Mouse (Mus musculus) erythroid progenitor cell, adult 5-6 weeks (primary cell): ENCODE measurements around the gene 6430550D23Rik. TPM values are rescaled to one million over a fixed set of nuclear protein-coding genes. Genes with fewer than 3 reads are reported as not detected.

Source experiments
- total RNA-seq, 2 experiments: library from RNA; stranded (forward) in 1 of 2; stranded (reverse) in 1 of 2; fragments of 150-400 nt in 1 of 2; fragments of 186-747, 209-891 nt in 1 of 2; gene quantifications; 2 replicates each; pipeline versions ENCODE4 v1.2.3 to v1.2.4; 2015 to 2017; ENCODE audit warnings: low replicate concordance in 2 of 2

Gene 6430550D23Rik
- total RNA-seq, 2 experiments from 2014 or later: not detected

Other genes starting within 250 kb of the 6430550D23Rik start
- gene Mmp24, start 232.6 kb downstream of the 6430550D23Rik start, total RNA-seq (2015; ENCODE audit: low replicate concordance): not detected in 2 replicates
- not detected in 2 replicates for gene Mmp24, start 232.6 kb downstream of the 6430550D23Rik start, total RNA-seq (2017; ENCODE audit: low replicate concordance)
- gene BC029722, start 188.6 kb downstream of the 6430550D23Rik start, total RNA-seq (2015; ENCODE audit: low replicate concordance): not detected in 2 replicates
- gene BC029722, start 188.6 kb downstream of the 6430550D23Rik start, total RNA-seq (2017; ENCODE audit: low replicate concordance): 0.77 and 1.6 TPM in 2 replicates
- gene Eif6, start 181.1 kb downstream of the 6430550D23Rik start, total RNA-seq (2015; ENCODE audit: low replicate concordance): 68.1 and 91.0 TPM in 2 replicates
- 11.6 and 28.1 TPM in 2 replicates for gene Eif6, start 181.1 kb downstream of the 6430550D23Rik start, total RNA-seq (2017; ENCODE audit: low replicate concordance)
- gene Fam83c, start 173.1 kb downstream of the 6430550D23Rik start, total RNA-seq (2015; ENCODE audit: low replicate concordance): not detected in 2 replicates
- gene Fam83c, start 173.1 kb downstream of the 6430550D23Rik start, total RNA-seq (2017; ENCODE audit: low replicate concordance): not detected in 2 replicates
- 1.7 and 7.6 TPM in 2 replicates for gene Uqcc1, start 77.7 kb downstream of the 6430550D23Rik start, total RNA-seq (2015; ENCODE audit: low replicate concordance)
- gene Uqcc1, start 77.7 kb downstream of the 6430550D23Rik start, total RNA-seq (2017; ENCODE audit: low replicate concordance): 2.3 and 2.6 TPM in 2 replicates
- gene Gm15557, start 67.2 kb downstream of the 6430550D23Rik start, total RNA-seq (2015; ENCODE audit: low replicate concordance): not detected in 2 replicates
- gene Gm15557, start 67.2 kb downstream of the 6430550D23Rik start, total RNA-seq (2017; ENCODE audit: low replicate concordance): not detected in 2 replicates
- not detected in 2 replicates for gene Gdf5, start 62.6 kb downstream of the 6430550D23Rik start, total RNA-seq (2015; ENCODE audit: low replicate concordance)
- not detected in 2 replicates for gene Gdf5, start 62.6 kb downstream of the 6430550D23Rik start, total RNA-seq (2017; ENCODE audit: low replicate concordance)
- gene Cep250, start 51.5 kb downstream of the 6430550D23Rik start, total RNA-seq (2015; ENCODE audit: low replicate concordance): 4.2 and 32.4 TPM in 2 replicates
- gene Cep250, start 51.5 kb downstream of the 6430550D23Rik start, total RNA-seq (2017; ENCODE audit: low replicate concordance): 18.5 and 19.2 TPM in 2 replicates
- 59.5 and 136 TPM in 2 replicates for gene Ergic3, start 68 bp upstream of the 6430550D23Rik start, total RNA-seq (2015; ENCODE audit: low replicate concordance)
- 18.6 and 22.6 TPM in 2 replicates for gene Ergic3, start 68 bp upstream of the 6430550D23Rik start, total RNA-seq (2017; ENCODE audit: low replicate concordance)
- gene Fer1l4, start 45.0 kb upstream of the 6430550D23Rik start, total RNA-seq (2015; ENCODE audit: low replicate concordance): not detected in 2 replicates
- gene Fer1l4, start 45.0 kb upstream of the 6430550D23Rik start, total RNA-seq (2017; ENCODE audit: low replicate concordance): not detected in 2 replicates
- not detected in 2 replicates for gene Spag4, start 57.2 kb upstream of the 6430550D23Rik start, total RNA-seq (2015; ENCODE audit: low replicate concordance)
- gene Spag4, start 57.2 kb upstream of the 6430550D23Rik start, total RNA-seq (2017; ENCODE audit: low replicate concordance): not detected in 2 replicates
- gene Cpne1, start 104.0 kb upstream of the 6430550D23Rik start, total RNA-seq (2015; ENCODE audit: low replicate concordance): 46.5 and 58.7 TPM in 2 replicates
- 14.9 and 26.0 TPM in 2 replicates for gene Cpne1, start 104.0 kb upstream of the 6430550D23Rik start, total RNA-seq (2017; ENCODE audit: low replicate concordance)
- gene Rbm12, start 104.0 kb upstream of the 6430550D23Rik start, total RNA-seq (2015; ENCODE audit: low replicate concordance): 39.4 and 47.6 TPM in 2 replicates
- 12.3 and 18.4 TPM in 2 replicates for gene Rbm12, start 104.0 kb upstream of the 6430550D23Rik start, total RNA-seq (2017; ENCODE audit: low replicate concordance)
- gene Gm28036, start 119.1 kb upstream of the 6430550D23Rik start, total RNA-seq (2015; ENCODE audit: low replicate concordance): 2.5 TPM in 1 of 2 replicates, not detected in the other
- gene Gm28036, start 119.1 kb upstream of the 6430550D23Rik start, total RNA-seq (2017; ENCODE audit: low replicate concordance): 11.3 and 23.7 TPM in 2 replicates
- 26.8 and 43.6 TPM in 2 replicates for gene Romo1, start 136.1 kb upstream of the 6430550D23Rik start, total RNA-seq (2015; ENCODE audit: low replicate concordance)
- gene Romo1, start 136.1 kb upstream of the 6430550D23Rik start, total RNA-seq (2017; ENCODE audit: low replicate concordance): 4.2 and 16.4 TPM in 2 replicates
- gene Nfs1, start 136.2 kb upstream of the 6430550D23Rik start, total RNA-seq (2015; ENCODE audit: low replicate concordance): 56.6 and 86.8 TPM in 2 replicates
- gene Nfs1, start 136.2 kb upstream of the 6430550D23Rik start, total RNA-seq (2017; ENCODE audit: low replicate concordance): 20.4 and 21.9 TPM in 2 replicates
- 430 and 594 TPM in 2 replicates for gene Rbm39, start 172.3 kb upstream of the 6430550D23Rik start, total RNA-seq (2015; ENCODE audit: low replicate concordance)
- gene Rbm39, start 172.3 kb upstream of the 6430550D23Rik start, total RNA-seq (2017; ENCODE audit: low replicate concordance): 425 and 602 TPM in 2 replicates
- gene Phf20, start 188.5 kb upstream of the 6430550D23Rik start, total RNA-seq (2015; ENCODE audit: low replicate concordance): 1.8 and 15.1 TPM in 2 replicates
- 14.6 and 15.4 TPM in 2 replicates for gene Phf20, start 188.5 kb upstream of the 6430550D23Rik start, total RNA-seq (2017; ENCODE audit: low replicate concordance)